Mouse (Mus musculus) olfactory bulb, adult 2 months (tissue): Measurements from ENCODE around the gene Vmn1r217.
"Not testable (repeated sequence)": the region's sequence is repeated elsewhere in the genome, so short reads cannot be mapped to it uniquely, and the experiment has no call there.

Experiments used
- CTCF ChIP-seq: fragments of 200-500 bp; IDR thresholded peaks from 2 replicates; pipeline ENCODE4 v1.5.1; 2012; ENCODE audit warnings: low read depth, mild to moderate bottlenecking, low read length, moderate library complexity; ENCODE audit not compliant: insufficient read depth
- POLR2A ChIP-seq: fragments of 200-500 bp; IDR thresholded peaks from 2 replicates; pipeline ENCODE4 v1.6.1; 2012; ENCODE audit warnings: mild to moderate bottlenecking, low read depth, low read length, moderate library complexity; ENCODE audit not compliant: insufficient read depth

GRCm38 (mm10) chr13:23118126-23118525 is at the start of gene Vmn1r217:
- TF ChIP-seq CTCF, POLR2A: not testable (repeated sequence)
